Mouse (Mus musculus) bone marrow, adult 2 months (tissue): ENCODE data around the gene 2610507B11Rik.

Experiments used
- CTCF ChIP-seq: fragments of 200-500 bp; IDR thresholded peaks from 2 replicates; pipeline ENCODE4 v1.5.1; 2011; ENCODE audit warnings: low read length, control low read depth; ENCODE audit not compliant: control insufficient read depth, insufficient read depth
- POLR2A ChIP-seq: fragments of 200-500 bp; IDR thresholded peaks from 2 replicates; pipeline ENCODE4 v1.6.1; 2011; ENCODE audit warnings: low read depth, mild to moderate bottlenecking, control low read depth, low read length, borderline replicate concordance; ENCODE audit not compliant: control insufficient read depth

DNA sequence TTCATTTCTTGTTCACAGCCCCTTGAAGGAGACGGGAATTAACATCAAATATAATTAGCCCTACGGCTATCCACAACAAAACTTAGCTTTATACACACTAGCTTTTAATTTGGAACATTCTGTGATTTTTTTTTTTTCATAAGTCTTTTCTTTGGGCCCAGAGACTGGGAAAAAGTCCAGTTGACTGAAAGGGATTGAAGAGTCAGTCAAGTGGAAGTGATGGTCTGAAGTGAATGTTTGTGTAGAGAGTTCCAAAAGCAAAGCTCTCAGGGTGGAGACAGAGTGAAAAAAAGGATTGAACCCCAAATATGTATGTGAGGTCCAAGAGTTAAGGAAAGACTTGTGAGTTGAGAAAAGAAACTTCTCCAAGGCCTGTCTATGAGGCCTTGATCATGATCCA is 56.9 kb downstream of the 2610507B11Rik start:
- no peak for TF ChIP-seq POLR2A
- no peak for TF ChIP-seq CTCF
